Mouse (Mus musculus) left cerebral cortex, postnatal 25 days (tissue): ENCODE data around the gene Ofd1. TPM values are rescaled to one million over a fixed set of nuclear protein-coding genes. Genes with fewer than 3 reads are reported as not detected.

Source experiments
- DNase-seq, 2 experiments: peaks; one replicate each; pipeline ENCODE4 v3.0.0; 2022; ENCODE audit warnings: low spot score in 2 of 2, mixed read lengths in 1 of 2
- intact Hi-C: fragments of 180-260 bp; cut with DNase I; formaldehyde crosslinking; loops from one replicate; pipeline ENCODE4 v1.15.1; 2025
- total RNA-seq, 2 experiments: library from RNA; stranded (reverse); gene quantifications; 2 replicates each; pipeline ENCODE4 v1.2.3; 2021

The Ofd1 gene
- 1 to 10 TPM; 4.2 to 4.7 TPM for total RNA-seq

GRCm38 (mm10) chrX:166440616-166441063 lies at the start of gene Ofd1:
Gene Ofd1, minus strand, starts transcription at chrX:166440704.
- peak; percentile 89 to 91 for DNase-seq
- intact Hi-C loops, result loop anchor here (5.0 to 10.0 kb wide), 2 partner anchors 72 to 794 kb away; no protein-coding TSS in a partner anchor

DNA sequence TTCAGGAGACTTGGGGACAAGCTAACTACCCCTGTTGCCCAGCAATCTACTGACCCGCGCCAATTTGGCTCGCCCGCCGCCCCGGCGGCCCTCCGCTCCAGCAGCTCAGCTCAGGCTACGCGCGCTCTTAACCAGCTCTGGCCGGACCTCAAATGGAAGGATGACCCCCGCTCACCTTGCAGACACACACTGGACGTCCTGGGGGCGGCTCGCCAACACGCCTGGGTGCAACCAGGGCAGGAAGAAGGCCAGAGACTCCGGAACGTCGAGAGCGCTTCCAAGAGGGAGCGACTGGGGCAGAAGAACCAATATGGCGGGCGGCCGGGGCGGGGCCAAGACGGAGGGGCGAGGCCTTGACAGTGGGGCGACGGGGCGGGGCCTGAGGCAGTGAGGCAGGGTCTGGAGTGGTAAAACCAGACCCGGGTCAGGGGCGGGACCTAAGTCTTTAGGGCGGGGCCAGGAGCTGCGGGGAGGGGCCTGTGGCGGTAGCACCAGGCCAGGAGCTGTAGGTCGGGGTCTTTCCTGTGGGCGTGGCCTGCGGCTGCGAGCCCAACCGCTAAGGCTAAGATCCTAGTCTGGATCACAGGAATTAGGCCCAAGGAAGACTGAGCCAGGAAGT lies 39.0 kb upstream of the Ofd1 start, which contains the start of gene Rab9:
Gene Rab9 (minus strand): TSS at position 503 of the 619 bp plus-strand sequence.
- intact Hi-C loops, result loop anchor here (2.0 kb wide), 1 partner anchor 31 kb away; no protein-coding TSS in a partner anchor
- peak; percentile 79 to 88 for DNase-seq

DNA sequence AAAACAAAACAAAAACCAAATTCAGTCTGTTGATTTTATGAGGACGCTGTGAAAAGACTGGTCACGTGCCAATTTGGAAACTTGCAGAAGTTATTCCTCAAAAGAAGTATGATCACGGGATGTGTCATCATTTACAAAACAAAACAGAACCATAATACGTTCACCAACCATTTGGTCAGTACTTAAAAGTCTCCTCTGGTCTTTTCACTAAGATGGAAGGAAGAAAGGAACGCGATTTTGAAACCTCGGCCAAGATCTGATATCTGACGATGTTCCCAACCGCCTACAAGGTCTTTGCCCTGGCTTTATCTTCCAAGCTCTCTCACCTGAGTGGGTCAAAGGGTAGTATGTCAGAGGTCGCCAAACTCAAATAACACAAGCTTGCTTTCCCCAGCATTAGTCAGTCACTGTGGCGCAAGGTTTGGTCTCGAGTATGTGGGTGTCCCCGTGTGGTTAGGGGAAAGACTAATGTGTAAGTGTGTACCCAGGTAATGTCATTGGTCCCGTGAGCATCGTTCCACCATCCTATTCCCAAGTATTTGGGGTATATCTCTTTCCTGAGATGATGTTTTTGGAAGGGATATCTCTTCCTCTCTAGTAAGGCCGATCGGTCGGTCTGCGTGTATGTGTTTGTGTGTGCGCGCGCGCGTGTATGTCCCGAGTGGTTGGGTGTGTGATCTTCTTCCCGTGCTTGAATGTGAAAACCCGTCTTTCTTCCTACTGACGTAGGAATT lies 38.3 kb upstream of the Ofd1 start:
- intact Hi-C loops, result loop anchor here (2.0 kb wide), 1 partner anchor 32 kb away; no protein-coding TSS in a partner anchor
- no peak for DNase-seq

GRCm38 (mm10) chrX:166477393-166477792 lies 36.9 kb upstream of the Ofd1 start:
- intact Hi-C loops, result no loop called here
- DNase-seq, result no peak

- no peak for DNase-seq
- intact Hi-C loops, result no loop called here
Measured at GRCm38 (mm10) chrX:166472612-166473011, 32.1 kb upstream of the Ofd1 start.

DNA sequence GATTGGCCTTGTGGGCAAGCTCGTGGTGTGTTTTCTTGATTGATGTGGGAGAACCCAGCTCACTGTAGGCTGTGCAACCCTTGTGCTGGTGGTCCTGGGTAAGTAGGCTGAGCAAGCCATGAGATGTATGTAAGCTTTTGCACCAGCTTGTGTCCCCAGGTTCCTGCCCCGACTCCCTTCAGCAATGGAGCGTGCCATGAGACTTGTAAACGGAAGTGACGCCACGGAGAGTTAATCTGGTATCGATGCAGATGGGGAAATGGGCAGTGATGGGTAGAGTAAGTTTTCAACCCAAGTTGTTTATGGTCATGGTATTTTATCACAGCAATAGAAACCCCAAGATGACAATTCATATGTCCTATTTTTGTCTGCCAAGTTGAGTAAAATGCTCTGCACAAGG lies 27.8 kb upstream of the Ofd1 start:
- intact Hi-C loops, result no loop called here
- DNase-seq, result no peak

GRCm38 (mm10) chrX:166455525-166455924 lies 15.0 kb upstream of the Ofd1 start:
- intact Hi-C loops, result no loop called here
- DNase-seq, result no peak

- no peak for DNase-seq
- intact Hi-C loops, result no loop called here
Measured at GRCm38 (mm10) chrX:166454331-166454730, 13.8 kb upstream of the Ofd1 start.

DNA sequence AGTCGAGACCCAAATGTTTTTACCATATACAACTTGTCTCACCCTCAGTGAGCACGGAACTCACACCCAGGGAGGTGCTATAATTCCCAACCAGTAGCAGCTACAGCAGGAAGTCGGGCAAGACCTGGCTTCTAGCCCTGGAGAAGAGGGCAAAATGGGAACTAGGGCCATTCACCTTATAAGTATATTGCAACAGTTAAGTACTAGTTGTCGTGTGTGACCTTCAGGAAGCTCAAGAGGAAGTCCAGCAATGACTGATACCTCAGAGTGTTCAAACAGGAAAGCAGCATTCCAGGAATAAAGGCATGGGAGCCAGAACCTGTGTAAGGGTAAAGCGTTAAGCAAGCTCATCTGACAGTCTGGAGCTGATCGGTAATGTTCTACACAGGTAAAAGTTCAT lies 13.0 kb upstream of the Ofd1 start:
- DNase-seq, result no peak
- intact Hi-C loops, result no loop called here

GRCm38 (mm10) chrX:166444552-166444951 lies 4.0 kb upstream of the Ofd1 start:
- DNase-seq, result no peak
- intact Hi-C loops, result loop anchor here (5.0 to 10.0 kb wide), 2 partner anchors 68 to 790 kb away; no protein-coding TSS in a partner anchor

- intact Hi-C loops, result loop anchor here (5.0 to 10.0 kb wide), 2 partner anchors 72 to 795 kb away; no protein-coding TSS in a partner anchor
- DNase-seq, result peak; percentile 3 to 11
Measured at GRCm38 (mm10) chrX:166440036-166440615, 378 bp downstream of the Ofd1 start, which contains the start of gene Trappc2. Gene Trappc2, plus strand, starts transcription at chrX:166440574.

DNA sequence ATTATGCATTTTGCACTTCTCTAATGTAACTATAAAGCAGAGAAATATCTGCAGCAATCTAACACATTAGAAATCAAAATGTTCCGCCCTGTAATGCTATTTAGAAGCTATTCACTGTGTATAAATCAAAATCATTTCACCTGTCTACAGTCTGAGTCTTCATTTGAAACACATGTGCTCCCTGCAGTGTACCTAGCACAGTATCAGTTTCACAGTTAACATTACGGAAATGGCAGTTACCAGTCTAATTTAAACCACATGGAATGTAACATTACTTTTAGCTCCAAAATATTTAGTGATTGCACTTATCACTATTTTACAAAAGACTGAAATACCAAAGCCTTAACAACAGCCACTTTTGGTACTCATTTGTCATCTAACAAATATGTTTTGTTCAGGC lies 5.7 kb downstream of the Ofd1 start:
- intact Hi-C loops, result no loop called here
- no peak for DNase-seq

- intact Hi-C loops, result loop anchor here (2.0 kb wide), 1 partner anchor 249 kb away; no protein-coding TSS in a partner anchor
- DNase-seq, result peak in 1 of 2 experiments; percentile 53
Measured at GRCm38 (mm10) chrX:166416196-166416595, 24.3 kb downstream of the Ofd1 start.

- intact Hi-C loops, result no loop called here
- no peak for DNase-seq
Measured at GRCm38 (mm10) chrX:166407865-166408264, 32.6 kb downstream of the Ofd1 start.

DNA sequence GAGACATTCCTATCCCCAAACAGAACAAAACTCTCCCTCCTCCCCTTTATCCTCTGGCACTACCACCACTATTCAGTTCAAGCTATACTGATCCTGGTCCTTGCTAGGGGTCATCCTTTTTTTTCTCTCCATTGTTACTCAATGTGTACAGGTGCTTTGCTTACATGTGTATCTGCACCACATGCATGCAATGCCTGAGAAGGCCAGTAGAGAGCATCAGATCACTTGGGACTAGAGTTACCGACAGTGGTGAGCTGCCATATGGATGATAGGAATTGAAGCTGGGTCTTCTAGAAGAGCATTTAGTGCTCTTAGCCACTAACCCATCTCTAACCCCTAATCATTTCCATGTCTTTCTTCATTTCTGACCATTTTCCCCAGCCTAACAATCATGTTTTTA lies 46.8 kb downstream of the Ofd1 start:
- intact Hi-C loops, result no loop called here
- peak in 1 of 2 experiments; percentile 2 for DNase-seq

GRCm38 (mm10) chrX:166386656-166387055 lies 53.8 kb downstream of the Ofd1 start:
- intact Hi-C loops, result no loop called here
- DNase-seq, result peak in 1 of 2 experiments; percentile 0

DNA sequence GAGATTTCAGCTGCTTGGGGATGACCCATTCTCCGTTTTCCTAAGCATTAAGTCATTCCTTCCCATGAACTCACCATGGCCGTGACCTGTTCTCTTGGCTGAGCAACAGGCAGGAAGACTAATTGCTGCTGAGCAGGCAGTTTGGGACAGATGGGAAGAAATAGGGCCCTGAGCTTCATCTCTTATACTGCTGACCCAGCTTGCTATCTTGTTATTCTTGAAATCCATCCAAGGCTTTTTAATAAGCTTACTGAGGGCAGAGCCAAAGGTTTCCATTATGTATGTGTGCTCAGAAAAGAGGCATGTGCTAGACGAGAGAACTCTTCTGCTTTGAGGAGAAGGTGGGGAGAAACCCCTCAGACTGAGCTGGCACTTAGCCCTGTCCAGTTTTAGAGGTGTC lies 55.6 kb downstream of the Ofd1 start:
- intact Hi-C loops, result no loop called here
- no peak for DNase-seq

DNA sequence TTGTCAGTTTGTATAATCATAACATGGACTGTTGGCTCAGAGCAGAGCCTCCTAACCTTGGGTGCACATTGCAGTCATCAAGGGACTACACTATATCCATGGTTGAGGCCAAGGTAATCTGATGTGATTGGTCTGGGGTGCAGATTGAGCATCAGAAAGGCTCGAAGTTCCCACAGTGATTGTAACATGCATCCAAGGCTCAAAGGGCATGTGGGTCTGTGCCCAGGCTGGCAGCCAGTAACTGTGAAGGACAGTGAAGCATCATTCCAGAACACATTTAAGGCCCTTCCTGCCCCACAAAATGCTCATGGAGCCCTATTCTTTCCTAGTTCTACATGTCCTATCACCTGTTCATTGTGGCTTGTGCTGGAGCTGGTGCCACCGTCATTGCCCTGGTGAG lies 56.9 kb downstream of the Ofd1 start:
- intact Hi-C loops, result no loop called here
- no peak for DNase-seq

DNA sequence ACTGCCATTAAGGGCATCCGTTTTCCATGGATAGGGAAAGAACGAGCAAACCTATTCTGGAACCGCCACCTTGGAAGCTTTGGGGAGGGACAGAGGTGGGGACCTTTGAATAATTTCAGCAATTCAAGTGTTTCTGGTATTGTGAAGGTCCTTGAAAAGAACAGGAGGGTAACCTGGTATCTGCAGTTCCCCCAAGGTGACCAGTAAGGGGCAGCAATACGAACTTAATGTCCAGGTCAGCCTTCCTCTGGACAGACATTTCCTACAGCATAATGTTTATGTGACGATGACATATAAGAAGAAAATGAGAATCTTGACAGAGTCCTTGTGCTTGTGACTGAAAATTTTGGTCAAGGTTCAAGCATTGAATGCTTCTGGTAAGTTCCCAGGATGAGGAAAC lies 61.9 kb downstream of the Ofd1 start:
- no peak for DNase-seq
- intact Hi-C loops, result no loop called here

- intact Hi-C loops, result no loop called here
- no peak for DNase-seq
Measured at GRCm38 (mm10) chrX:166376681-166377328, 63.7 kb downstream of the Ofd1 start.
